Mouse (Mus musculus): ENCODE data around the gene Scgb1c1.
A peak's percentile ranks its signal among the peaks of the same experiment; 100 is the strongest.

Scgb1c1 gene

DNA sequence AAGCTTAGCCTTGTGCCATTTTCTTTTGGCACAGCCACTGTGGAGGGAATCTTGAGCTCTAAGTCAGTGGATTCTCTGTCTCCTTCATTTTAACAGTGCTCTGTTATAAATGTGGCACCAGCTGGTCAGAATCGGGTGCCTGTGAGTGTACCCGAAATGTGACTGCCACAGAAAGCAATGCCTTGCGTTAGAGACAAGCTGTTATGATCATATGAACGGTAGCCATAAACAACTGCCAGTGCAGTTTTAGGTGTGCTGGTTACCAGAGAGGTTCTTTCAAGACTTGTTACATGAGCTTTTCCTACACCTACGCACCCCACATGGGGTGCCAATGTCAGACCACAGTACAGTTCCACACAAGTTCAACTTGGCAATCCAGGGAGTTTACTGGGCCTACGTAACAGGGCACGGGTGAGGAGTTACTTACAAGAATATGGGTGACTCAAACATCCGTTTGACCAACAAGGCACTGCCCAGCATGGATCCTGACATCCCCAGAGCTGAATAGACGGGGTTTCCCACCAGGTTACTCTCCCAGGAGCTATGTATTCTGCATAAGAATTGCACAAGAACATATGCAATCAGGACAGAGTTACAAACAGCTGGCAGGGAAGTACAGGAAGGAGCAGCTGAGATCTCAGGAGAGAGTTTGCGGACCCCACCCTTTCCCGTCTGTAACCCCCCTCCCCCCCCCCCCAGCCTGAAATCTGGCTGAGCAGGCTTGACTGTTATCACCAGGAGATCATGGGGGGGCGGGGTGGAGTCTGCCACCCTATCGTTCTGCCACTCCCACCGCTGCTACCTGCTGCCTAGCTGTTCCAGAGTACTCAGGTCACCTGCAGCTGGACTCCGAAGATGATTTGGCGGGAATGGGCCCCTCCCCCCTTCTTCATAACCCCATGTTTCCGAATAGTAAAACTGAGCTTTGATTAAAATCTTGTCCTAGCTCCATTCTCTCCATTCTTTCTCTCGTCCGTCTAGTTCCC is 4.3 kb upstream of the Scgb1c1 start:
- no peak for DNase-seq (ENCODE audit: low read depth in 1 of 2, low spot score in 2 of 2)

GRCm38 (mm10) chr7:140843806-140844205 is 1.5 kb upstream of the Scgb1c1 start:
- no peak for DNase-seq (ENCODE audit: low read depth in 1 of 2, low spot score in 2 of 2)

DNA sequence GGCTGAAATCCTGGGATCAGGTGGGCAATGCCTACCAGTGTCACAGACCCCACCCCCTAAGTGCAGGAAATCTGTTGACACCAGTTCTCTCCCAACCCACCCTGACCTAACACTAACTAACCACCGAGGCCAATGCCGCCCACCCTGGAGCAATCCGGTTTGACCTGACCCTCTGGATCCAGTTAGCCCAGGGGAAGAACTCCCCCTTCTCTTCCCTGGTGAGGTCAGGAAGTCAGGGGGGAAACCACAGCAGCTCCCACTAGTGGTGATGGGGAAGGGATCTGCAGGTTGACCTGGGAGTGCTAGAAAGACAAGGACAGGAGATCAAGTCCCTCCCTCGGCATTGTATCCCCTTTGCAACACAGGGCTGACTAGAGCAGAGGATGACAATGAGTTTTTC is 336 bp downstream of the Scgb1c1 start:
- DNase-seq (ENCODE audit: low read depth in 1 of 2, low spot score in 2 of 2) = no peak

- DNase-seq (ENCODE audit: low read depth in 1 of 2, low spot score in 2 of 2) = no peak
Observed at GRCm38 (mm10) chr7:140846676-140847075, 1.3 kb downstream of the Scgb1c1 start.

DNA sequence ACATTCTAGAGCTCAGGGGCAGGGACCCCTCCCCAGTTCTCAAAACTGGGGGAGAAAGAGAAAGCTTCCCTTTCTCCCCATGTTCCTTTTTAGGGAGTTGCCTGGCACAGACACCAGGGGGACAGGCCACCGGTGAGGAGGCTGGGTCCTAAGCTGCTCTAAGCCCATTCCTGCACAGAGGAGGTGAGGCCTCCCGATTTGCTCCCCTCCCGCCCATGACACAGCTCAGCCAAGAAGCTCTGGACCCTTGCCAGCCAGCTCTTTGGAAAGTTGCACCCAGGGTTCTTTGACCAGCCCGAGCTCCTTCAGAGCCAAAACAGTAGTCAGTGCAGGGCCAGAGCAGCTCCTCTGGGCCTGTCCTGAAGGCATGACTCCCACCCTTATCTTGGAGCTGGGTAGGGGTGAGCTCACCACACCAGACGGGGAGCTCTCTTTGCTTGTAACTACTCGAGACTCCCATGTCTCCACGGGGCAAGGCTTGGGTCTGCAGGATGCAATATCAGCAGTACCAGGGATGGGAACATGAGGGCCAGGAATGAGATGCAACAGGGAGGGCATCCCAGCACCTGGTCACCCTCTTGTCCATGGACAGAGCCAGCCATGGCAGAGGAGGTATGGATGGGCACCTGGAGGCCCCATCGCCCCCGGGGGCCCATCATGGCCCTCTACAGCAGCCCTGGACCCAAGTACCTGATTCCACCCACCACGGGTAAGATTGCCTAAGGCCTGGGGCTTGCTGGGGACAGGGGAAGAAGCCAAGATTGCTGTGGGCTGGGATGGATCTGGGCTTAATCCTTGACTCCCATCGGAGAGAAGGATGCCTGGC is 2.6 kb downstream of the Scgb1c1 start, which contains the start of gene Odf3:
Odf3 (plus strand) TSS at position 51 of the 826 bp plus-strand sequence.
- no peak for DNase-seq (ENCODE audit: low read depth in 1 of 2, low spot score in 2 of 2)

DNA sequence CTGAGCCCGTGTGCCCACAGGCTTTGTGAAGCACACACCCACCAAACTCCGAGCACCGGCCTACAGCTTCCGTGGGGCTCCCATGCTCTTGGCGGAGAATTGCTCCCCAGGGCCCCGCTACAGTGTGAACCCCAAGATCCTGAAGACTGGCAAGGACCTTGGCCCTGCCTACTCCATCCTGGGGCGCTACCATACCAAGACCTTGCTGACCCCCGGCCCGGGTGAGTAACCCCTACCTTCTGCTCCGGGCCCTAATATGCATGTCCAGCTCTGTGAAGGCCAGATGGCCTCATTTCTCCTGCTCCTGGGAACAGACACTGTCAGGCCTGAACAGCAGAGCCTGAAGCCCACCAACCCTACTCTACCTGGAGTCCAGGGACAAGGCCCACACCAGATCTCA is 3.2 kb downstream of the Scgb1c1 start:
- DNase-seq (ENCODE audit: low read depth in 1 of 2, low spot score in 2 of 2) = no peak

DNA sequence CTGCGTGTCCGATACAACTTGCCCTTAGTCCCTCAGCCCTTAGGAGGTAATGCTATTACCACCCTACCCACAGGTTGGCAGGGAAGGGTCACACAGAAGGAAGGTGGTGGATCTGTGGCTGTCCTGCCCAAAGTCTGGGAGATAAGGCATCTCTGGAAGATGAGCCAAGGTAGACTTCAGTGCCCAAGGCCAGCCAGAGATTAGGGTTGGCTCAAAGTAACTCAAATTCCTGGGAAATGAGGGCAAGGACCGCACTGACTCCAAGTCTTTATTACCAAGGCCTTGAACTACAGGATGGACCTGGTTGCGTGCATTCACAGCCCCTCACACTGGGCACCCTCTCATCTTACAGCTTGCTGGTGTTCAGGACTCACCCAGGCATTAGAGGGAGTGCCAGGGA is 6.6 kb downstream of the Scgb1c1 start:
- DNase-seq (ENCODE audit: low read depth in 1 of 2, low spot score in 2 of 2) = no peak

DNA sequence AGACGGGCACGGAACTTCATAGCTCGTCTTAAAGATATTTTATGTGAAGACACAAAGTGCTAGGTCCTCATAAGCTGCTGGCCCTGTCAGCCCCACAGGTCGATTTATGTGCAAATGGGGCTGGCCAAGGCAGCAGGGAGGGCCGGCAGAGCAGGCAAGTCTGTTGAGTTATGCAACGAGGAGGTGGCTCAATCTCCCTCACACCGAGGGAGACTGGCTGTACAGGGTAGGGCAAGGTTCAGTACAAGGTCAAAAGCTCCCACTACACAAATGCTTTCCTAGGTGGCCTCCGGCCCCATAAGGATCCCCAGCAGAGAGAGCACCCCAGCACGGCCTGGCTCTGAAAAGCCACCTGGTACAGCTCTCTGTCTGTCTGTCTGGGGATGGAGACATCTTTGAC is 8.0 kb downstream of the Scgb1c1 start:
- no peak for DNase-seq (ENCODE audit: low read depth in 1 of 2, low spot score in 2 of 2)

DNA sequence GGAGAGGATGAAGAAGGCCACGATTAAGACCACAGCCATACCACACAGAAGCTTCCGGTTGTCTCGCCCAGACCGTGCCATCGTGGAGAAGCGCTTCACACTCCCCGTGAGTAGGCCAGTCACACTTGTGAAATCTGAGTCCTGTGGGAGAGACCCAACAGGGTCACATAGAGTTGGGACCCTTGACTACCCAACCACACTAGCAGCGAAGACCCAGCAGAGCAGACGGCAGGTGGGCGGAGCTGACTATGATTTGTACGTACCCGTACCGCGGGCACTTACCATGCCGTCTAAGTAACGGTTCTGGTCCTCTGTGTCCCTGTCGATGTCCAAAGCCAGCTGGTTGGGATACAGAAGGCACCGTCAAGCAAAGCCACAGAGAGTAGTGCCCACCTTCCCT is 9.1 kb downstream of the Scgb1c1 start:
- no peak for DNase-seq (ENCODE audit: low read depth in 1 of 2, low spot score in 2 of 2)

GRCm38 (mm10) chr7:140855181-140855580 is 9.8 kb downstream of the Scgb1c1 start:
- no peak for DNase-seq (ENCODE audit: low read depth in 1 of 2, low spot score in 2 of 2)

GRCm38 (mm10) chr7:140855860-140856784 is 10.8 kb downstream of the Scgb1c1 start, which contains the start of gene Gm45785:
Gene Gm45785, minus strand, starts transcription at chr7:140856331.
- DNase-seq (ENCODE audit: low read depth in 1 of 2, low spot score in 2 of 2) = peak; percentile 62 to 73

- DNase-seq (ENCODE audit: low read depth in 1 of 2, low spot score in 2 of 2) = peak; percentile 83 to 86
Observed at GRCm38 (mm10) chr7:140856785-140857549, 11.6 kb downstream of the Scgb1c1 start, which contains the start of gene Ric8a. Gene Ric8a, plus strand, starts transcription at chr7:140856957.

GRCm38 (mm10) chr7:140857550-140858505 is 12.5 kb downstream of the Scgb1c1 start, which contains the start of gene Bet1l:
Gene Bet1l, minus strand, starts transcription at chr7:140857577.
- no peak for DNase-seq (ENCODE audit: low read depth in 1 of 2, low spot score in 2 of 2)

DNA sequence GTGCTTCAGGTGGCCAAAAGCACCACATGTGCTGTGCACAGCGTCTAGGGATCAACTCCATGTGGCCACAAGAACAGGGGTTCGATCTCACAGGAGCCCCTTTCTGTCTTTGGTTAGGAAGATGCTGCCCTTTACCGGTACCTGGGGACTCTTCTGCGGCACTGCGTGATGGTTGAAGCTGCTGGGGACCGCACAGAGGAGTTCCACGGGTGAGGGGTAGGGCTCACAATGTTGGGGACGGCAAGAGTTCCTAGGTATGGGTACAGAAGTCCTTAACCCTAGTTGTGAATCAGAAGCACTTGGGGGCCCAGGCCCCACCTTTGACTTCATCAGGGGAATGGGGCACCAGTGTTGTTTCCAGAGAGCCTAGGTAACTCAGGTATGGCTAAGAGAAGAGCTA is 13.4 kb downstream of the Scgb1c1 start:
- DNase-seq (ENCODE audit: low read depth in 1 of 2, low spot score in 2 of 2) = no peak

DNA sequence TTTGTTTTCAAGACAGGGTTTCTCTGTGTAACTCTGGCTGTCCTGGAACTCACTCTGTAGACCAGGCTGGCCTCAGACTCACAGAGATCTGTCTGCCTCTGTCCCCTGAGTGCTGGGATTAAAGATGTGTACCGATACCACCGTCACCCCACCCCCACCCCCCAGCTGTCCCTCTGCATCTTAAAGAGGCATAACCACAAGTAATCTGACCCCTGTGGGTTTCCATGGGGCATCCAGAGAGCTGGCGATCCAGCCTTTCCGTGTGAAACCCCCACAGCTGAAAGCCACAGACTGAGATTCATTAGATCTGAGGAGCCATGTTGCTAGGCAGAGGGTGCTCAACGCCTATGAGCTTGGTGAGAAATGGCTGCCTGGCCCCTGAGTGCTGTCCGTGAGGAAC is 14.7 kb downstream of the Scgb1c1 start:
- DNase-seq (ENCODE audit: low read depth in 1 of 2, low spot score in 2 of 2) = no peak

- DNase-seq (ENCODE audit: low read depth in 1 of 2, low spot score in 2 of 2) = no peak
Observed at GRCm38 (mm10) chr7:140860728-140861127, 15.4 kb downstream of the Scgb1c1 start.

- no peak for DNase-seq (ENCODE audit: low read depth in 1 of 2, low spot score in 2 of 2)
Observed at GRCm38 (mm10) chr7:140864761-140865160, 19.4 kb downstream of the Scgb1c1 start.

- peak in 1 of 2 experiments; percentile 23 for DNase-seq (ENCODE audit: low read depth in 1 of 2, low spot score in 2 of 2)
Observed at GRCm38 (mm10) chr7:140874224-140874623, 28.9 kb downstream of the Scgb1c1 start.

DNA sequence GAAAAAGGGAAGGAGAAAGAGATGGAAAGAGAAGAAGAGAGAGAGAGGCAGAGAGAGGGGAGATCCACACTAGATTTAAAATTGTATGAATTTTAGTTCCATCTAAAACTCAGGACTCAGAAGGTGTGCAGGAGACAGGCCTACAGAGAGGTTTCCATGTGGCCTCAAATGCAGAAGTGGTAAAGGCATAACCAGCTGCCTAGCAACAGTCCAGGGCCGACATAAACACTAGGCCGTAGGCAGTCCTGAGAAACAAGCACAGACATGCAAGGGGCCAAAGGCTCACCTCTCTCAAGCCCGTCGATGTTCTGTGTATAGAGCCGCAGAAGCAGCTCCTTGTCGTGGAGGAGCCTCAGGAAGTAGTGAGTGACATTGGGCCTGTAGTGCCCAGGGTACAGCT is 32.0 kb downstream of the Scgb1c1 start:
- DNase-seq (ENCODE audit: low read depth in 1 of 2, low spot score in 2 of 2) = peak; percentile 26 to 37

Data from monocyte, adult 2 months (primary cell).